Mouse (Mus musculus) left cerebral cortex, adult 6 months (tissue): Measurements from ENCODE around the gene Olfr893. TPM values are rescaled to one million over a fixed set of nuclear protein-coding genes. Genes with fewer than 3 reads are reported as not detected.

Experiments
- long read RNA-seq, 2 experiments: library from polyadenylated mRNA; unstranded; transcript quantifications; one replicate each; pipeline ENCODE4 v2.0.0; 2019 to 2020
- polyA plus RNA-seq: library from polyadenylated mRNA; unstranded; fragments of <200 nt; fragmentation: Nextera tagmentation; gene quantifications from 2 replicates; pipeline ENCODE4 v1.2.3, GENCODE M21; 2021

The Olfr893 gene
- not detected in 2 replicates for polyA plus RNA-seq
- long read RNA-seq, experiment 1 = 0 reads
- long read RNA-seq, experiment 2 = 0 reads

GRCm38 (mm10) chr9:38208065-38208464 lies at the start of gene Olfr893:
TSS of gene Olfr893 (plus strand) at chr9:38208365.

GRCm38 (mm10) chr9:38180721-38181120 lies 27.4 kb upstream of the Olfr893 start, which contains the start of gene Olfr891:
TSS of gene Olfr891 (minus strand) at chr9:38180821.

GRCm38 (mm10) chr9:38217755-38218154 lies 9.6 kb downstream of the Olfr893 start, which contains the start of gene Olfr894:
TSS of gene Olfr894 (plus strand) at chr9:38218055.

GRCm38 (mm10) chr9:38252474-38252873 lies 44.3 kb downstream of the Olfr893 start, which contains the start of gene Olfr143:
TSS of gene Olfr143 (plus strand) at chr9:38252774.

Other genes starting within 250 kb of the Olfr893 start
- not detected in 2 replicates for gene Olfr881, start 216.5 kb upstream of the Olfr893 start, polyA plus RNA-seq
- gene Olfr883, start 182.6 kb upstream of the Olfr893 start, polyA plus RNA-seq = not detected in 2 replicates
- gene Olfr884, start 161.8 kb upstream of the Olfr893 start, polyA plus RNA-seq = not detected in 2 replicates
- gene Olfr885, start 147.0 kb upstream of the Olfr893 start, polyA plus RNA-seq = not detected in 2 replicates
- gene Olfr887, start 124.3 kb upstream of the Olfr893 start, polyA plus RNA-seq = not detected in 2 replicates
- not detected in 2 replicates for gene Olfr888, start 100.2 kb upstream of the Olfr893 start, polyA plus RNA-seq
- 0.15 and 0.23 TPM in 2 replicates for gene Olfr889, start 93.2 kb upstream of the Olfr893 start, polyA plus RNA-seq
- not detected in 2 replicates for gene Olfr890, start 65.8 kb upstream of the Olfr893 start, polyA plus RNA-seq
- not detected in 2 replicates for gene Olfr891, start 27.5 kb upstream of the Olfr893 start, polyA plus RNA-seq
- gene Olfr894, start 9.7 kb downstream of the Olfr893 start, polyA plus RNA-seq = not detected in 2 replicates
- gene Olfr143, start 44.4 kb downstream of the Olfr893 start, polyA plus RNA-seq = not detected in 2 replicates
- not detected in 2 replicates for gene Olfr895, start 59.5 kb downstream of the Olfr893 start, polyA plus RNA-seq
- not detected in 2 replicates for gene Olfr896-ps1, start 82.7 kb downstream of the Olfr893 start, polyA plus RNA-seq
- not detected in 2 replicates for gene Olfr25, start 120.7 kb downstream of the Olfr893 start, polyA plus RNA-seq
- not detected in 2 replicates for gene Olfr898, start 140.0 kb downstream of the Olfr893 start, polyA plus RNA-seq
- not detected in 2 replicates for gene Olfr250, start 158.5 kb downstream of the Olfr893 start, polyA plus RNA-seq
- gene Olfr251, start 168.7 kb downstream of the Olfr893 start, polyA plus RNA-seq = not detected in 2 replicates
- not detected in 2 replicates for gene Olfr147, start 193.3 kb downstream of the Olfr893 start, polyA plus RNA-seq
- gene Olfr901, start 221.1 kb downstream of the Olfr893 start, polyA plus RNA-seq = not detected in 2 replicates
- gene Olfr902, start 239.3 kb downstream of the Olfr893 start, polyA plus RNA-seq = not detected in 2 replicates